In the genomic region with DNA sequence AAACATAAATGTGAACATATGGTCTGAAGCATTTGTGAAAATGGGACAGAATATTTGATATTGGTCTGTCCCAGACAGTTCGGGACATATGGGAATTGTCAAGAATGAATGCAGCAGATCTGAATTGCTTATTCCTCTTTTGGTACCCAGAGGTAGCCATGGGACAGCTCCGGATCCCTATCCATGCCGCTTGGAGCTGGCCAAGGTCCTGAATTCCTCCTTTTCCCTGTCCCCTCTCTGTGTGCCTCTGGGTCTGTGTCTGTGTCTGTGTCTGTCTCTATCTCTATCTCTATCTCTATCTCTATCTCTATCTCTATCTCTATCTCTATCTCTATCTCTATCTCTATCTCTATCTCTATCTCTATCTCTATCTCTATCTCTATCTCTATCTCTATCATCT, we compare ENCODE assay signal across 8 mouse cellular contexts.
A peak's percentile ranks its signal among the peaks of the same experiment; 100 is the strongest.
DNase-seq lines count a peak whose midpoint lies in the region; ATAC-seq and TF ChIP-seq lines count a peak whose summit lies in the region.
"Not testable (repeated sequence)": the region's sequence is repeated elsewhere in the genome, so short reads cannot be mapped to it uniquely, and the experiment has no call there.

No protein-coding gene starts in this region.

- H3K79me2 ChIP-seq in myocyte (ENCODE audit: control insufficient read depth, insufficient read depth), result not testable (repeated sequence)

- 14% methylated on average over 3 of the region's 3 CpGs for WGBS in forebrain, embryonic 14.5 days
- 12% methylated on average over 3 of the region's 3 CpGs for WGBS in kidney, embryonic 16.5 days
- 23% methylated on average over 3 of the region's 3 CpGs for WGBS in liver, embryonic 11.5 days

- H3K9ac ChIP-seq in forebrain, embryonic 14.5 days (ENCODE audit: low read length); kidney, embryonic 16.5 days (replicated peaks; ENCODE audit: low read length); liver, embryonic 11.5 days (ENCODE audit: low read depth, low read length): not testable (repeated sequence)

- not testable (repeated sequence) for H3K36me3 ChIP-seq in forebrain, embryonic 14.5 days (ENCODE audit: control insufficient read depth, insufficient read depth, low read length); kidney, embryonic 16.5 days (ENCODE audit: insufficient read depth, low read length); liver, embryonic 11.5 days (ENCODE audit: control insufficient read depth, insufficient read depth, low read length); myocyte (ENCODE audit: control insufficient read depth, insufficient read depth)

- not testable (repeated sequence) for H3K4me2 ChIP-seq in forebrain, embryonic 14.5 days (ENCODE audit: low read length); kidney, embryonic 16.5 days (replicated peaks; ENCODE audit: low read depth, low read length); liver, embryonic 11.5 days; myocyte (ENCODE audit: low read depth)

- H3ac ChIP-seq in myocyte (ENCODE audit: control insufficient read depth, insufficient read length), result not testable (repeated sequence)

- intact Hi-C loops in heart, postnatal 36 days (cut with DNase I), result not testable (repeated sequence)

- not testable (repeated sequence) for H3K27me3 ChIP-seq in forebrain, embryonic 14.5 days (replicated peaks; ENCODE audit: control insufficient read depth, insufficient read depth, low read length); kidney, embryonic 16.5 days (ENCODE audit: insufficient read depth, low read length); liver, embryonic 11.5 days (replicated peaks; ENCODE audit: control insufficient read depth, insufficient read depth, low read length); myocyte (ENCODE audit: control insufficient read depth, insufficient read depth, insufficient read length)

- not testable (repeated sequence) for H3K4me1 ChIP-seq in forebrain, embryonic 14.5 days (ENCODE audit: control insufficient read depth, insufficient read depth, low read length); kidney, embryonic 16.5 days (ENCODE audit: insufficient read depth, low read length); liver, embryonic 11.5 days (replicated peaks; ENCODE audit: control insufficient read depth, insufficient read depth, low read length)

- not testable (repeated sequence) for H3K9me3 ChIP-seq in forebrain, embryonic 14.5 days (replicated peaks; ENCODE audit: control insufficient read depth, low read length); kidney, embryonic 16.5 days (ENCODE audit: low read length); liver, embryonic 11.5 days (ENCODE audit: control insufficient read depth, low read length)

- H3K4me3 ChIP-seq in forebrain, embryonic 14.5 days (ENCODE audit: low read depth, low read length); kidney, embryonic 16.5 days (ENCODE audit: low read length); liver, embryonic 11.5 days (ENCODE audit: low read depth, low read length); myocyte: not testable (repeated sequence)

- not testable (repeated sequence) for ATAC-seq in forebrain, embryonic 14.5 days; liver, embryonic 11.5 days (replicated peaks; ENCODE audit: low FRiP score)
- peak; percentile 78; the same call in 1 of the 2 replicates for ATAC-seq in kidney, embryonic 16.5 days (ENCODE audit: low FRiP score, low TSS enrichment)

- not testable (repeated sequence) for H3K27ac ChIP-seq in forebrain, embryonic 14.5 days (ENCODE audit: low read depth, low read length); kidney, embryonic 16.5 days (ENCODE audit: low read length); liver, embryonic 11.5 days (ENCODE audit: low read depth, low read length)

- TF ChIP-seq POLR2A in myocyte (IDR thresholded peaks at IDR 0.05; ENCODE audit: insufficient read length, low read depth), result not testable (repeated sequence)

- DNase-seq in Muller cell, postnatal 12 days (ENCODE audit: inconsistent ontology term), result peak; percentile 56
- DNase-seq in adrenal gland, postnatal 36 days, result peak; percentile 84 to 87
- peak; percentile 40 for DNase-seq in forebrain, embryonic 14.5 days (ENCODE audit: low spot score)
- DNase-seq in heart, postnatal 36 days, result peak; percentile 31 to 55
- DNase-seq in liver, embryonic 11.5 days (ENCODE audit: low spot score), result peak; percentile 49
- DNase-seq in testis, postnatal 10 days (ENCODE audit: low spot score), result peak; percentile 85

TF ChIP-seq in myocyte, 11 proteins besides CTCF, POLR2A, EP300 and RAD21:
- TF ChIP-seq REST (IDR thresholded peaks at IDR 0.05; ENCODE audit: insufficient read depth, insufficient read length), result peak; percentile 60
